Comparison of ENCODE assay signal across 20 mouse cellular contexts in the genomic region with DNA sequence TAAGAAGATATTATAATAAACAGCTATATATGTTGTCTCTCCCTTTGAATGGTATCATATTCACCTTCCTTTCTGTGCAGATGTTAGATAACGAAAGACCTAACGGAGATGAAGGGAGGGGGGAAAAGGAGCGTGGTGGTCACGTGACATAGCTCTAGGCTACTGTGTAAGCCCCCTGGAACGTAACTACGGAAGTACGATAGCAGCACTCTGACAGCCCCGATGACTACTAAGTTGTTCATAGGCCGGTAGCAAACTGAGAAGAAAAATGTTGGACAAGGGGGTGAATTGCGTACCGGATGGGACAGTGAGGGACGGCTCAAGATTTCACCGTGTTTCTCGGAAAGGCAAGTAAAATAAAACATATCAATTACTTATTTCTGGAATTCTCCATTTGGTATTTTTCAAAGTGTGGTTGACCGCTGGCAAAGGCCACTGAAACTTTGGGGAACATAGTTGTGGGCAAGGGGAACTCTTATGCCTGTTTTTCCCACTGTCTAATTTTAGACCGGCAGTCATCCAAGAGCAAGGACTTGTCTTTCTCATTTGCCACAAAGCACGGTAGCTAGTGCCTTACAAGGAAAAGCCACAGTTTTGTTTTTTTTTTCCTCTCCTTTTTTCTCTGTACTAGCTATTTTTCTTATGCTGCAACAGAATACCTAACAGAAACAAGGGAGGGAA. TPM values are rescaled to one million over a fixed set of nuclear protein-coding genes. Genes with fewer than 3 reads are reported as not detected.
A peak's percentile ranks its signal among the peaks of the same experiment; 100 is the strongest.
DNase-seq lines count a peak whose midpoint lies in the region; ATAC-seq and TF ChIP-seq lines count a peak whose summit lies in the region.
"Had no signal": no experiment of that assay in that cellular context is flagged by ENCODE, and none has a peak within 500 bp of the region (broad histone marks: within the 10 kb centered on the region; RNA-seq: fewer than 3 reads in every experiment).

No protein-coding gene starts in this region.

- ATAC-seq in embryonic facial prominence, embryonic 13.5 days (ENCODE audit: insufficient number of reproducible peaks, insufficient read depth, low FRiP score, low TSS enrichment, low read depth): no peak
- ATAC-seq in embryonic facial prominence, embryonic 14.5 days (ENCODE audit: low read depth): no peak
- peak; percentile 27; the same call in 1 of the 2 replicates for ATAC-seq in liver, embryonic 15.5 days (ENCODE audit: insufficient read depth)
- ATAC-seq in hindbrain, embryonic 14.5 days (ENCODE audit: low FRiP score): no peak
- ATAC-seq in forebrain, embryonic 16.5 days: no peak
- ATAC-seq: forebrain, embryonic 15.5 days; hindbrain, postnatal 0 days; midbrain, embryonic 16.5 days had no signal

- H3K9me3 ChIP-seq in embryonic facial prominence, embryonic 13.5 days: no peaks in the 10 kb centered on the region
- no peaks in the 10 kb centered on the region for H3K9me3 ChIP-seq in embryonic facial prominence, embryonic 10.5 days
- no peaks in the 10 kb centered on the region for H3K9me3 ChIP-seq in embryonic facial prominence, embryonic 14.5 days (ENCODE audit: control insufficient read depth, low read length)
- no peaks in the 10 kb centered on the region for H3K9me3 ChIP-seq in liver, embryonic 15.5 days (replicated peaks)
- no peaks in the 10 kb centered on the region for H3K9me3 ChIP-seq in hindbrain, embryonic 14.5 days (ENCODE audit: control insufficient read depth, low read length)
- no peaks in the 10 kb centered on the region for H3K9me3 ChIP-seq in forebrain, embryonic 16.5 days (ENCODE audit: control insufficient read depth, low read length)
- H3K9me3 ChIP-seq: forebrain, embryonic 15.5 days; heart, embryonic 10.5 days had no signal

- H3K4me3 ChIP-seq in embryonic facial prominence, embryonic 13.5 days: no peak overlapping the region
- no peak overlapping the region for H3K4me3 ChIP-seq in embryonic facial prominence, embryonic 10.5 days
- H3K4me3 ChIP-seq in embryonic facial prominence, embryonic 14.5 days (ENCODE audit: low read depth, low read length): no peak overlapping the region
- peak overlapping the region; percentile 18; the same call in 1 of the 2 replicates for H3K4me3 ChIP-seq in liver, embryonic 15.5 days (replicated peaks)
- H3K4me3 ChIP-seq in hindbrain, embryonic 14.5 days (replicated peaks; ENCODE audit: low read length): no peak overlapping the region
- H3K4me3 ChIP-seq in forebrain, embryonic 16.5 days (replicated peaks; ENCODE audit: low read length): no peak overlapping the region
- H3K4me3 ChIP-seq in cerebellum, adult 2 months (replicated peaks; ENCODE audit: insufficient read depth, low read depth, low read length): no peak overlapping the region
- H3K4me3 ChIP-seq: forebrain, embryonic 15.5 days; heart, embryonic 10.5 days had no signal

- H3K36me3 ChIP-seq in embryonic facial prominence, embryonic 13.5 days: no peaks in the 10 kb centered on the region
- no peaks in the 10 kb centered on the region for H3K36me3 ChIP-seq in embryonic facial prominence, embryonic 10.5 days (replicated peaks)
- no peaks in the 10 kb centered on the region for H3K36me3 ChIP-seq in embryonic facial prominence, embryonic 14.5 days (ENCODE audit: control insufficient read depth, insufficient read depth, low read length)
- H3K36me3 ChIP-seq in liver, embryonic 15.5 days (replicated peaks): no peaks in the 10 kb centered on the region
- no peaks in the 10 kb centered on the region for H3K36me3 ChIP-seq in hindbrain, embryonic 14.5 days (replicated peaks; ENCODE audit: control insufficient read depth, insufficient read depth)
- no peaks in the 10 kb centered on the region for H3K36me3 ChIP-seq in forebrain, embryonic 16.5 days (ENCODE audit: control insufficient read depth, insufficient read depth)
- H3K36me3 ChIP-seq: forebrain, embryonic 15.5 days; heart, embryonic 10.5 days had no signal

- no peak for TF ChIP-seq POLR2A in cerebellum, adult 2 months (IDR thresholded peaks at IDR 0.05; ENCODE audit: borderline replicate concordance, insufficient read depth, low read length)

- H3K4me2 ChIP-seq in embryonic facial prominence, embryonic 13.5 days: no peak overlapping the region
- no peak overlapping the region for H3K4me2 ChIP-seq in embryonic facial prominence, embryonic 14.5 days (ENCODE audit: low read depth, low read length)
- peak overlapping the region; percentile 48 for H3K4me2 ChIP-seq in liver, embryonic 15.5 days
- no peak overlapping the region for H3K4me2 ChIP-seq in hindbrain, embryonic 14.5 days (replicated peaks)
- H3K4me2 ChIP-seq in forebrain, embryonic 16.5 days (ENCODE audit: low read length): no peak overlapping the region
- H3K4me2 ChIP-seq: forebrain, embryonic 15.5 days had no signal

- no peak for DNase-seq in embryonic facial prominence, embryonic 10.5 days (ENCODE audit: low spot score)
- peak; percentile 25 for DNase-seq in CD4-positive, CD25-positive, alpha-beta regulatory T cell, adult 2 months (ENCODE audit: low read depth, low spot score)
- peak; percentile 71 for DNase-seq in embryonic facial prominence, embryonic 14.5 days (ENCODE audit: low spot score)
- DNase-seq in hindbrain, embryonic 14.5 days (ENCODE audit: low spot score): no peak
- DNase-seq in cerebellum, adult 2 months: no peak
- DNase-seq: adrenal gland, postnatal 14 days; cerebellum, postnatal 25 days; kidney, adult 8-10 months; kidney, postnatal 4 days; lung, adult 2 months; right cerebral cortex, postnatal 4 days; thymus, postnatal 36 days had no signal

- 71% methylated on average over 17 of the region's 17 CpGs for WGBS in embryonic facial prominence, embryonic 13.5 days
- WGBS in embryonic facial prominence, embryonic 10.5 days: 91% methylated on average over 17 of the region's 17 CpGs
- WGBS in embryonic facial prominence, embryonic 14.5 days: 73% methylated on average over 17 of the region's 17 CpGs
- 61% methylated on average over 17 of the region's 17 CpGs for WGBS in liver, embryonic 15.5 days (ENCODE audit: insufficient replicate concordance)
- 90% methylated on average over 17 of the region's 17 CpGs for WGBS in hindbrain, embryonic 14.5 days
- WGBS in forebrain, embryonic 16.5 days: 93% methylated on average over 17 of the region's 17 CpGs
- WGBS in cerebellum, adult 2 months: 89% methylated on average over 17 of the region's 17 CpGs

- no peaks in the 10 kb centered on the region for H3K27me3 ChIP-seq in embryonic facial prominence, embryonic 13.5 days
- no peaks in the 10 kb centered on the region for H3K27me3 ChIP-seq in embryonic facial prominence, embryonic 10.5 days (replicated peaks; ENCODE audit: low read depth, poor library complexity, severe bottlenecking)
- H3K27me3 ChIP-seq in embryonic facial prominence, embryonic 14.5 days (replicated peaks; ENCODE audit: control insufficient read depth, insufficient read depth, low read length): no peaks in the 10 kb centered on the region
- no peaks in the 10 kb centered on the region for H3K27me3 ChIP-seq in liver, embryonic 15.5 days
- H3K27me3 ChIP-seq in hindbrain, embryonic 14.5 days (ENCODE audit: control insufficient read depth, insufficient read depth, low read length): no peaks in the 10 kb centered on the region
- H3K27me3 ChIP-seq in forebrain, embryonic 16.5 days (replicated peaks; ENCODE audit: control insufficient read depth, insufficient read depth, low read length): no peaks in the 10 kb centered on the region
- H3K27me3 ChIP-seq in cerebellum, adult 2 months (ENCODE audit: control insufficient read depth, insufficient read depth, low read length): no peaks in the 10 kb centered on the region
- H3K27me3 ChIP-seq: forebrain, embryonic 15.5 days had no signal

- H3K9ac ChIP-seq in embryonic facial prominence, embryonic 13.5 days: no peak overlapping the region
- H3K9ac ChIP-seq in embryonic facial prominence, embryonic 14.5 days (ENCODE audit: low read depth, low read length): no peak overlapping the region
- H3K9ac ChIP-seq in liver, embryonic 15.5 days: no peak overlapping the region
- no peak overlapping the region for H3K9ac ChIP-seq in hindbrain, embryonic 14.5 days
- no peak overlapping the region for H3K9ac ChIP-seq in forebrain, embryonic 16.5 days (replicated peaks; ENCODE audit: low read depth, low read length)
- H3K9ac ChIP-seq: forebrain, embryonic 15.5 days had no signal

- H3K4me1 ChIP-seq in embryonic facial prominence, embryonic 13.5 days: no peaks in the 10 kb centered on the region
- no peaks in the 10 kb centered on the region for H3K4me1 ChIP-seq in embryonic facial prominence, embryonic 10.5 days
- no peaks in the 10 kb centered on the region for H3K4me1 ChIP-seq in embryonic facial prominence, embryonic 14.5 days (ENCODE audit: control insufficient read depth, insufficient read depth, low read length)
- peaks cover 47% of the 10 kb centered on the region for H3K4me1 ChIP-seq in liver, embryonic 15.5 days (replicated peaks)
- H3K4me1 ChIP-seq in hindbrain, embryonic 14.5 days (replicated peaks; ENCODE audit: control insufficient read depth, insufficient read depth, low read length): no peaks in the 10 kb centered on the region
- 0 out of 2 replicates have a peak, but pooled peaks cover 3% of the 10 kb centered on the region for H3K4me1 ChIP-seq in forebrain, embryonic 16.5 days (replicated peaks; ENCODE audit: control insufficient read depth, insufficient read depth, low read length)
- H3K4me1 ChIP-seq in cerebellum, adult 2 months (ENCODE audit: control insufficient read depth, insufficient read depth, low read length): no peaks in the 10 kb centered on the region
- H3K4me1 ChIP-seq: forebrain, embryonic 15.5 days; heart, embryonic 10.5 days had no signal

- peak overlapping the region; percentile 33; the same call in 1 of the 2 replicates for H3K27ac ChIP-seq in embryonic facial prominence, embryonic 13.5 days
- H3K27ac ChIP-seq in embryonic facial prominence, embryonic 10.5 days (replicated peaks): no peak overlapping the region
- H3K27ac ChIP-seq in embryonic facial prominence, embryonic 14.5 days (replicated peaks; ENCODE audit: low read depth, low read length): peak overlapping the region; percentile 15
- peak overlapping the region; percentile 2; the same call in 1 of the 2 replicates for H3K27ac ChIP-seq in liver, embryonic 15.5 days (replicated peaks)
- H3K27ac ChIP-seq in hindbrain, embryonic 14.5 days: no peak overlapping the region
- H3K27ac ChIP-seq in forebrain, embryonic 16.5 days (ENCODE audit: low read length): no peak overlapping the region
- no peak overlapping the region for H3K27ac ChIP-seq in cerebellum, adult 2 months (ENCODE audit: insufficient read depth, low read length)
- H3K27ac ChIP-seq: forebrain, embryonic 15.5 days; heart, embryonic 10.5 days; hindbrain, postnatal 0 days; macrophage had no signal

- TF ChIP-seq CTCF in cerebellum, adult 2 months (IDR thresholded peaks at IDR 0.05; ENCODE audit: borderline replicate concordance, insufficient read depth, low read depth, low read length): no peak

RNA-seq across cellular contexts. Expression of a gene that starts 12.2 kb away (rescaled TPM):
- polyA plus RNA-seq in embryonic facial prominence, embryonic 13.5 days (2015; fragmentation: Nextera tagmentation; extraction: Ambion mirVana): 38.5 and 38.9 TPM in 2 replicates
- 39.0 and 39.1 TPM in 2 replicates for polyA plus RNA-seq in embryonic facial prominence, embryonic 10.5 days (2016; fragmentation: Nextera tagmentation; extraction: Ambion mirVana)
- polyA plus RNA-seq in embryonic facial prominence, embryonic 14.5 days (2014; fragmentation: Nextera tagmentation; extraction: Ambion mirVana): 39.2 and 40.5 TPM in 2 replicates
- polyA plus RNA-seq in liver, embryonic 15.5 days (2015; fragmentation: Nextera tagmentation; extraction: Ambion mirVana): 14.3 and 15.7 TPM in 2 replicates
- 40.2 and 44.4 TPM in 2 replicates for polyA plus RNA-seq in hindbrain, embryonic 14.5 days (2014; fragmentation: Nextera tagmentation; extraction: Ambion mirVana)
- 42.0 and 42.5 TPM in 2 replicates for polyA plus RNA-seq in forebrain, embryonic 16.5 days (2015; fragmentation: Nextera tagmentation; extraction: Ambion mirVana)
- polyA plus RNA-seq in cerebellum, adult 2 months (2012; rRNA removed): 21.3 and 22.4 TPM in 2 replicates

Comparison
In these comparisons a context has a peak if more than half of its experiments do, and no peak if none do; other contexts are left out.
1. H3K27ac ChIP-seq: peak in embryonic facial prominence, embryonic 13.5 days (single experiment), embryonic facial prominence, embryonic 14.5 days (single experiment) and liver, embryonic 15.5 days (single experiment); none in embryonic facial prominence, embryonic 10.5 days (single experiment), hindbrain, embryonic 14.5 days (single experiment), forebrain, embryonic 16.5 days (single experiment) and cerebellum, adult 2 months (single experiment).
2. DNase-seq: peak in CD4-positive, CD25-positive, alpha-beta regulatory T cell, adult 2 months (single experiment) and embryonic facial prominence, embryonic 14.5 days (single experiment); none in embryonic facial prominence, embryonic 10.5 days (single experiment), hindbrain, embryonic 14.5 days (single experiment) and cerebellum, adult 2 months (0 of 2).